Mouse (Mus musculus) stomach, embryonic 16.5 days (tissue): ENCODE results near the gene Rab8a. TPM values are rescaled to one million over a fixed set of nuclear protein-coding genes. Genes with fewer than 3 reads are reported as not detected.

Experiments used
- ATAC-seq: fragments of 200-750 bp; cut with Nextera tagmentation; 2 replicates; pipeline ENCODE4 v1.8.0; 2017; ENCODE audit warnings: moderate number of reproducible peaks, moderate TSS enrichment; ENCODE audit not compliant: insufficient read depth, low FRiP score
- H3K27ac ChIP-seq: fragments of 300-500 bp; sonication (generic); 2 replicates; pipeline ENCODE4 v1.5.1; 2014; ENCODE audit warnings: low read length
- H3K27me3 ChIP-seq: fragments of 300-500 bp; sonication (generic); 2 replicates; pipeline ENCODE4 v1.6.1; 2014; ENCODE audit warnings: low read length, control low read depth, mixed read lengths; ENCODE audit not compliant: control insufficient read depth, insufficient read depth
- H3K36me3 ChIP-seq: fragments of 300-500 bp; sonication (generic); 2 replicates; pipeline ENCODE4 v1.6.1; 2014; ENCODE audit warnings: low read length; ENCODE audit not compliant: control insufficient read depth, insufficient read depth
- H3K4me1 ChIP-seq: fragments of 300-500 bp; sonication (generic); 2 replicates; pipeline ENCODE4 v1.6.1; 2014; ENCODE audit warnings: low read length, control low read depth, mixed read lengths; ENCODE audit not compliant: control insufficient read depth, insufficient read depth
- H3K4me2 ChIP-seq: fragments of 300-500 bp; sonication (generic); 2 replicates; pipeline ENCODE4 v1.6.1; 2014; ENCODE audit warnings: low read depth, low read length, mixed read lengths
- H3K4me3 ChIP-seq: fragments of 300-500 bp; sonication (generic); replicated peaks from 2 replicates; pipeline ENCODE4 v1.5.1; 2014; ENCODE audit warnings: mild to moderate bottlenecking, low read length
- H3K9ac ChIP-seq: fragments of 300-500 bp; sonication (generic); 2 replicates; pipeline ENCODE4 v1.6.1; 2014; ENCODE audit warnings: low read length
- H3K9me3 ChIP-seq: fragments of 300-500 bp; sonication (generic); replicated peaks from 2 replicates; pipeline ENCODE4 v1.6.1; 2016; ENCODE audit warnings: low read length, control low read depth; ENCODE audit not compliant: control insufficient read depth
- WGBS: fragments of 180-500 bp; shearing (Covaris S2); extraction: QIAGEN DNeasy Blood & Tissue Kit; methylation state at CpG from one replicate; pipeline ENCODE4 v1.1.7; 2014; 5-methylcytosine and 5-hydroxymethylcytosine counted together
- polyA plus RNA-seq: library from polyadenylated mRNA; unstranded; fragments of >200 nt; fragmentation: Nextera tagmentation; extraction: Ambion mirVana; gene quantifications from 2 replicates; pipeline ENCODE4 v1.2.1, GENCODE M21; 2015

Rab8a gene
- polyA plus RNA-seq, 1 experiment from 2014 or later = 127 TPM

GRCm38 (mm10) chr8:72189417-72190214, 28.6 kb downstream of the Rab8a start, which contains the start of gene Hsh2d:
Gene Hsh2d, plus strand, starts transcription at chr8:72189638.
- peak; percentile 78 for ATAC-seq
- Histone ChIP-seq H3K4me3 (0 out of 2 replicates have a peak within 1 kb of the TSS, but pooled peaks have one; percentile 7), H3K27ac (peak within 1 kb of the TSS; percentile 38), H3K9me3 (no peaks in the 10 kb centered on the region), H3K36me3 (no peaks in the 10 kb centered on the region), H3K9ac (no peak within 1 kb of the TSS), H3K27me3 (no peaks in the 10 kb centered on the region), H3K4me2 (peak within 1 kb of the TSS; percentile 0; the same call in 1 of the 2 replicates), H3K4me1 (no peaks in the 10 kb centered on the region)
- 47% methylated on average over 12 of the region's 12 CpGs for WGBS

DNA sequence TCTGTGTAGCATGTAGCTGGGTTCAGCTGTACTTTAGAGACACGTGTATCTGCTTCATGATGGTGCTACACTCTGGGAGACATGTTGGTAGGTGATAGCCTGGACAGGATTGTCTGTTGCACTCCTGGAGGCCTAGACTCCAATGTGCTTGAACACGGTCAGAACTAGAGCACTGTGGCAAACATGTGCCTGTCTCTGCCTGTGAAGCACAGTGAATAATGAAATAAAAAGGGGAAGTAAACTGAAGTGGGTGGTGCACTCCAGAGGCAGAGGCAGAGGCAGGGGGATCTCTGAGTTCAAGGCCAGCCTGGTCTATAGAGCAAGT, 29.2 kb downstream of the Rab8a start:
- Histone ChIP-seq H3K27me3 (no peaks in the 10 kb centered on the region), H3K27ac (peak overlapping the region; percentile 38)

GRCm38 (mm10) chr8:72192065-72192464, 31.1 kb downstream of the Rab8a start:
- Histone ChIP-seq H3K4me2 (no peak overlapping the region), H3K4me1 (no peaks in the 10 kb centered on the region), H3K9ac (no peak overlapping the region), H3K4me3 (no peak overlapping the region), H3K36me3 (no peaks in the 10 kb centered on the region), H3K27me3 (no peaks in the 10 kb centered on the region), H3K9me3 (no peaks in the 10 kb centered on the region), H3K27ac (no peak overlapping the region)
- ATAC-seq = no peak

More for the DNA sequence above, 29.2 kb downstream of the Rab8a start:
- 62% methylated on average over 2 of the region's 2 CpGs for WGBS
- ATAC-seq = no peak
- no peak overlapping the region for H3K4me2 ChIP-seq
- no peaks in the 10 kb centered on the region for H3K9me3 ChIP-seq
- no peak overlapping the region for H3K9ac ChIP-seq
- H3K36me3 ChIP-seq = no peaks in the 10 kb centered on the region
- no peak overlapping the region for H3K4me3 ChIP-seq
- no peaks in the 10 kb centered on the region for H3K4me1 ChIP-seq

GRCm38 (mm10) chr8:72197997-72198396, 37.0 kb downstream of the Rab8a start:
- Histone ChIP-seq H3K9ac (no peak overlapping the region), H3K4me2 (no peak overlapping the region), H3K36me3 (0 out of 2 replicates have a peak, but pooled peaks cover 2% of the 10 kb centered on the region), H3K27me3 (no peaks in the 10 kb centered on the region), H3K4me1 (no peaks in the 10 kb centered on the region), H3K4me3 (no peak overlapping the region), H3K9me3 (peaks cover 5% of the 10 kb centered on the region), H3K27ac (no peak overlapping the region)
- WGBS = 51% methylated on average over 8 of the region's 8 CpGs
- ATAC-seq = no peak

- peaks cover 6% of the 10 kb centered on the region for H3K9me3 ChIP-seq
- whole genome bisulfite sequencing = 57% methylated on average over 1 of the region's 1 CpGs
- no peak overlapping the region for H3K27ac ChIP-seq
- no peak overlapping the region for H3K4me2 ChIP-seq
- H3K27me3 ChIP-seq = no peaks in the 10 kb centered on the region
- ATAC-seq = no peak
- H3K4me3 ChIP-seq = no peak overlapping the region
- no peaks in the 10 kb centered on the region for H3K36me3 ChIP-seq
- no peaks in the 10 kb centered on the region for H3K4me1 ChIP-seq
- H3K9ac ChIP-seq = no peak overlapping the region
These were observed 47.6 kb downstream of the Rab8a start for GRCm38 (mm10) chr8:72208582-72208981.

GRCm38 (mm10) chr8:72210222-72210621, 49.2 kb downstream of the Rab8a start:
- Histone ChIP-seq H3K4me1 (no peaks in the 10 kb centered on the region), H3K9me3 (no peaks in the 10 kb centered on the region), H3K27me3 (no peaks in the 10 kb centered on the region; the same call in 1 of the 2 replicates), H3K9ac (no peak overlapping the region), H3K4me3 (no peak overlapping the region), H3K27ac (no peak overlapping the region), H3K36me3 (no peaks in the 10 kb centered on the region), H3K4me2 (no peak overlapping the region)
- ATAC-seq = peak; percentile 54; the same call in 1 of the 2 replicates
- 57% methylated on average over 4 of the region's 4 CpGs for WGBS

DNA sequence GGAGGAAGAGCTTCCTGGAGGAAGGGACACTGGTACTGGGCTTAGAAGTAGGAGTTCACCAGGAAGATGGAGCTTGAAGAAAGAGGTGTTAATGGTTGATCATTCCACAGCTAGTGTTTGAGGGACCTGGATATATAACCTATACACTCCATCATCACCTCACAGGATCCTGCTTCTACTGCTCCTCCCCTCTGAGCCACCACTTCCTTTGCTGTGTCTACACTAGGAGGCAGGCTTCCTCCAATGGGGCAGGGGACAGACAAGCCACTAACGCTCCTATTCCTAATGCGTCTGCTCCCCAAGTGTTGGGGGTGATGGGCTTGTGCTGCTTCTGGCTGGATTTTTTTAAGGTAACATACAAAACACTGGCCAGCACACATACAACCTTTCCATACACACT, 49.7 kb downstream of the Rab8a start:
- Histone ChIP-seq H3K27me3 (no peaks in the 10 kb centered on the region; the same call in 1 of the 2 replicates), H3K27ac (no peak overlapping the region), H3K4me2 (no peak overlapping the region), H3K9ac (no peak overlapping the region), H3K9me3 (no peaks in the 10 kb centered on the region), H3K4me1 (no peaks in the 10 kb centered on the region), H3K4me3 (no peak overlapping the region), H3K36me3 (no peaks in the 10 kb centered on the region)
- ATAC-seq = no peak
- 61% methylated on average over 2 of the region's 2 CpGs for WGBS

DNA sequence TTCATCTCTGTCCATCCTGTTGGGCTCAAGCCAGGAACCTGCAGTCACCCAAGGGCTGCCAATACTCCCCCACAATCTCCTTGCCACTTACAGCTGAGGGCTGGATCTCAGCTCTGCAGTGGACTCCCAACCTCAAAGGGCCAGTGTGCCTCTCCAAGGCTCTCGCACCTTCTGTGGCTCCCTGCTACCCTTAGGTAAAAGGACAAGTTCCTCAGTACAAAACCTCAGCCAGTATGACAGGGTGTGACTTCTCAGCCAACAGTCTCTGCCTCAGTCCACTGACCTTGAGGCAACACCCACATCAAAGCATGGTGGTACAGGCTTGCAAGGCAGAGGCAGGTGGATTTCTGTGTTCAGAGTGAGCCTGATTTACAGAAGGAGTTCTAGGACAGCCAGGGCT, 50.8 kb downstream of the Rab8a start:
- 90% methylated on average over 1 of the region's 1 CpGs for WGBS
- Histone ChIP-seq H3K27ac (no peak overlapping the region), H3K36me3 (no peaks in the 10 kb centered on the region), H3K9me3 (no peaks in the 10 kb centered on the region), H3K4me2 (no peak overlapping the region), H3K4me1 (no peaks in the 10 kb centered on the region), H3K27me3 (no peaks in the 10 kb centered on the region; the same call in 1 of the 2 replicates), H3K9ac (no peak overlapping the region), H3K4me3 (no peak overlapping the region)
- no peak for ATAC-seq

- no peak for ATAC-seq
These were observed 51.8 kb downstream of the Rab8a start, which contains the start of gene Cib3 for GRCm38 (mm10) chr8:72212751-72213150. Gene Cib3, minus strand, starts transcription at chr8:72212837.

More at GRCm38 (mm10) chr8:72212751-72213150, 51.8 kb downstream of the Rab8a start, which contains the start of gene Cib3:
- WGBS = 48% methylated on average over 4 of the region's 4 CpGs
- no peaks in the 10 kb centered on the region for H3K4me1 ChIP-seq
- no peaks in the 10 kb centered on the region; the same call in 1 of the 2 replicates for H3K27me3 ChIP-seq
- no peak within 1 kb of the TSS for H3K4me3 ChIP-seq
- no peaks in the 10 kb centered on the region for H3K36me3 ChIP-seq
- no peaks in the 10 kb centered on the region for H3K9me3 ChIP-seq
- H3K9ac ChIP-seq = no peak within 1 kb of the TSS
- H3K4me2 ChIP-seq = no peak within 1 kb of the TSS
- no peak within 1 kb of the TSS for H3K27ac ChIP-seq
